Mouse (Mus musculus) limb, embryonic 11.5 days (tissue): ENCODE measurements around the gene Hormad2. TPM values are rescaled to one million over a fixed set of nuclear protein-coding genes. Genes with fewer than 3 reads are reported as not detected.

Source experiments
- ATAC-seq: fragments of 200-750 bp; cut with Nextera tagmentation; 2 replicates; pipeline ENCODE4 v1.8.0; 2017; ENCODE audit warnings: low read depth; ENCODE audit not compliant: insufficient number of reproducible peaks, low FRiP score, low TSS enrichment
- DNase-seq: peaks from one replicate; pipeline ENCODE4 v3.0.0-alpha.2; 2015; ENCODE audit warnings: low spot score
- H3K27ac ChIP-seq: fragments of 300-500 bp; sonication (generic); replicated peaks from 2 replicates; pipeline ENCODE4 v1.5.1; 2014; ENCODE audit warnings: low read depth, mild to moderate bottlenecking, low read length
- H3K27me3 ChIP-seq: fragments of 300-500 bp; sonication (generic); 2 replicates; pipeline ENCODE4 v1.6.1; 2014; ENCODE audit warnings: mild to moderate bottlenecking, low read length, mixed read lengths; ENCODE audit not compliant: control insufficient read depth, insufficient read depth
- H3K36me3 ChIP-seq: fragments of 300-500 bp; sonication (generic); 2 replicates; pipeline ENCODE4 v1.6.1; 2014; ENCODE audit warnings: mild to moderate bottlenecking, low read length, moderate library complexity, mixed read lengths; ENCODE audit not compliant: control insufficient read depth, insufficient read depth
- H3K4me1 ChIP-seq: fragments of 300-500 bp; sonication (generic); 2 replicates; pipeline ENCODE4 v1.6.1; 2014; ENCODE audit warnings: low read length, mixed read lengths; ENCODE audit not compliant: control insufficient read depth, insufficient read depth
- H3K4me2 ChIP-seq: fragments of 300-500 bp; sonication (generic); 2 replicates; pipeline ENCODE4 v1.6.1; 2014; ENCODE audit warnings: low read depth, mild to moderate bottlenecking, moderate library complexity; ENCODE audit not compliant: severe bottlenecking
- H3K4me3 ChIP-seq: fragments of 300-500 bp; sonication (generic); 2 replicates; pipeline ENCODE4 v1.5.1; 2014; ENCODE audit warnings: low read depth, low read length
- H3K9ac ChIP-seq: fragments of 300-500 bp; sonication (generic); 2 replicates; pipeline ENCODE4 v1.6.1; 2014; ENCODE audit warnings: mild to moderate bottlenecking, low read length
- H3K9me3 ChIP-seq: fragments of 300-500 bp; sonication (generic); 2 replicates; pipeline ENCODE4 v1.6.1; 2016; ENCODE audit warnings: low read length; ENCODE audit not compliant: control insufficient read depth
- WGBS: fragments of 180-500 bp; shearing (Covaris S2); extraction: QIAGEN DNeasy Blood & Tissue Kit; methylation state at CpG from one replicate; pipeline ENCODE4 v1.1.7; 2014; 5-methylcytosine and 5-hydroxymethylcytosine counted together
- polyA plus RNA-seq: library from polyadenylated mRNA; unstranded; fragments of >200 nt; fragmentation: Nextera tagmentation; extraction: Ambion mirVana; gene quantifications from 2 replicates; pipeline ENCODE4 v1.2.1, GENCODE M21; 2014

Hormad2 gene
- polyA plus RNA-seq, 1 experiment from 2014 or later = 0.35 TPM

DNA sequence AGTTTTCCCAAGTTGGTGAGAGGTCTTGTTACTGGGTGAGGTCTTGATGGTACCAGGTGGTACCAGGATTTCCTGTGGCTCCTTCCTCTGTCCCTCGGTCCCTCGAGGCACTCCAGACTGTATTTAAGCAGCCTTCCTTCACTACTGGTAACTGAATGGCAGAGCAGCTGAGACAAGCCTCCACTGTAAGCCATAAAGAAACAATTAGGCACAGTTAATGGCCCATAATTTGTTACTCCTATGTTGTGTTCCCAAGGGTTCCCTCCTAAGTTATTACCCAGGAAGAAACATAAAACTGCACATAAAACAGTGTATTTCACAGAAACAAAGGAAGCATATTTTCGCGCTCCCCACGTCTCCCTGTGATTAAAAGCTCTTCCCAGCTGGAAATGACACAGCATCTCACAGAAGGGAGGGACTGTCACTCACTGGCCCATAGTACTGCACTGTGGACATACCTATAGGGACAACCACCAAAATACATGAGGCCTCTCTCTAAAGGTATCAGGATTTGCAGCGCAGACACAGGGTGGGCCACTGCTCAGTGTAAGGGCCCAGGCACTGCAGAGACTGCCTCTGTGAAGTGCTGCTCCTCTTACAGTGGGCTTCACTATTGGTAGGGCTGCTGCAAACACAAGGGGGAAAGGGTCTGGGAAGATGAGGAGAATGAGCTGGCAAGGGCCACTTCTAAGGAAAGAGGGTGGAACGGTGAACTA is 31.7 kb upstream of the Hormad2 start:
- 54% methylated on average over 7 of the region's 7 CpGs for WGBS
- Histone ChIP-seq H3K36me3 (no peaks in the 10 kb centered on the region; the same call in 1 of the 2 replicates), H3K27me3 (no peaks in the 10 kb centered on the region), H3K9ac (no peak overlapping the region), H3K4me1 (peaks cover 5% of the 10 kb centered on the region; the same call in 1 of the 2 replicates), H3K27ac (no peak overlapping the region), H3K4me2 (no peak overlapping the region), H3K4me3 (no peak overlapping the region), H3K9me3 (no peaks in the 10 kb centered on the region)
- ATAC-seq (no peak), DNase-seq (no peak)

DNA sequence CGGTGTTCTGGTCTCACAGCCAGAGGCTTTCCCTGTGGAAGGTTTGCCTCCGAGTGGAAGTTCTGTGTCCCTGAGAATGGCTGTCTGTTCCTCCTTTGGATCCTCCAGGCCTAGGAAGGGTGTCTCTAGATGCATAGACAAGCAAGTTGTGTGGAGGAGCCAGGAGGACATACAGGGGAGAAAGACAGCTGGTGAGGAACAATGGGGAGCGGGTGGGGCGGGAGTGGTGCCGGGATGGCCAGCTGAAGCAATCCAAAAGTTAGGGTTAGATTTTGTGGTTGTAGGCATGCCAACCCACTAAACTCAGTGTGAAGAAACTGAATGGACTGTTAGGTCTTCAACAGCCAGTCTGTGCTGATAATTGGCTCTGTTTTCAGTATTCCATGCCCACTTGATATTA is 30.8 kb upstream of the Hormad2 start:
- H3K9ac ChIP-seq = no peak overlapping the region

DNA sequence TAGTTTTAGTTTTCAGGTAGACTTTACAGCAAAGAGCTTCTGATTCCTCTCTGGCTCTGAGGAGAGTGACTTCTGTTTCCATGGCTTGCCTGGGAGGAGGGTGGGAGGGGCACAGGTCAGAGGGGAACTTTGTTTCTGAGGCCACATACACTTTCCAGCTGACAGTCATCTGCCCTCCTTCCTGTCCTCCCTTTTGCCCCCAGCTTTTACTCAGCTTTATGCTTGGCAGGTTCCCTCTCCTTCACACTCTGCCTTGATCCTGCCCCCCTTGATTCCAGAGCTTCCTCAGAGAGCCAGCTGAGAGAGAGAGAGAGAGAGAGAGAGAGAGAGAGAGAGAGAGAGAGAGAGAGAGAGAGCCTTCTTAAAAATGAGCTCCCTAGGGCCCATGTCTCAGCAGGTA is 30.3 kb upstream of the Hormad2 start:
- Histone ChIP-seq H3K36me3 (no peaks in the 10 kb centered on the region; the same call in 1 of the 2 replicates), H3K9ac (no peak overlapping the region), H3K4me3 (no peak overlapping the region), H3K9me3 (no peaks in the 10 kb centered on the region), H3K4me1 (peaks cover 5% of the 10 kb centered on the region; the same call in 1 of the 2 replicates), H3K4me2 (no peak overlapping the region), H3K27me3 (no peaks in the 10 kb centered on the region), H3K27ac (no peak overlapping the region)
- ATAC-seq (no peak), DNase-seq (no peak)

More for the DNA sequence above, 30.8 kb upstream of the Hormad2 start:
- WGBS = 79% methylated on average over 5 of the region's 5 CpGs
- DNase-seq (no peak), ATAC-seq (no peak)
- Histone ChIP-seq H3K36me3 (no peaks in the 10 kb centered on the region; the same call in 1 of the 2 replicates), H3K9me3 (no peaks in the 10 kb centered on the region), H3K4me3 (no peak overlapping the region), H3K4me1 (peaks cover 5% of the 10 kb centered on the region; the same call in 1 of the 2 replicates), H3K4me2 (no peak overlapping the region), H3K27ac (no peak overlapping the region), H3K27me3 (no peaks in the 10 kb centered on the region)

DNA sequence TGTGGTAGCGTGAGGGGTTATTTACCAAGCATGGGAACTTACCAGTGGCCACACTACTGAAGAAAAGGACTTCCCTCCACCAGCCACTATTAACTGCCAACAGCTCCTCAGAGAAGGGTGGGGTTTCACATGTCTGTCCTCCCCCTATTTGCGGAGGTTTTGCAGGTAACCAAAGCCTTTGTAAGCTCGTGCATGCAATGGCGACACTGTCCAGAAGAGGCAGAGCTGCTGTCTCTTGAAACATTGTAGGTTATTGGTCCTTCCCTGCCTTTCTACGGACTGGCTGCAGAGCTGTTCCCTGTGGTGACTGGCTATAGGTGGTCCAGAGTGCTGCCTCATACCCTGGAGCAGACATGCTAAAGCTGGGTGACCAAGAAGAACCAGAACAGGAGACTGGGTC is 28.2 kb upstream of the Hormad2 start:
- WGBS = 58% methylated on average over 5 of the region's 5 CpGs
- H3K4me3 ChIP-seq = no peak overlapping the region
- ATAC-seq = no peak

DNA sequence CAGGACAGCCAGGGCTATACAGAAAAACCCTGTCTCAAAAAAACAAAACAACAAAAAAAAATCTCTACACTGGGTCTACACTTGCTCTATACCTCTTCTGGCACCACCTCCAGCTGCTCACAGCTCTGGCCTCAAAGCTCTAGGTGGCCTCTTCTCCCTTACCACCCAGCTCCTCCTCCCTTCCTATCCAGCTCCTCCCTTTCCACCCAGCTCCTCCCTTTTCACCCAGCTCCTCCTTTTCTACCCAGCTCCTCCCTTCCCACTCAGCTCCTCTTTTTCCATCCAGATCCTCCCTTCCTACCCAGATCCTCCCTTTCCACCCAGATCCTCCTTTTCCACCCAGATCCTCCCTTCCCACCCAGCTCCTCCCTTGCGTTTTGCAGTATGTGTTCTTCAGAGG is 26.5 kb upstream of the Hormad2 start:
- DNase-seq = no peak
- WGBS = 96% methylated on average over 1 of the region's 1 CpGs
- no peaks in the 10 kb centered on the region for H3K36me3 ChIP-seq
- no peak overlapping the region for H3K4me2 ChIP-seq
- no peak overlapping the region for H3K27ac ChIP-seq
- no peak for ATAC-seq
- H3K27me3 ChIP-seq = no peaks in the 10 kb centered on the region
- H3K4me3 ChIP-seq = no peak overlapping the region
- H3K9me3 ChIP-seq = no peaks in the 10 kb centered on the region
- peaks cover 4% of the 10 kb centered on the region; the same call in 1 of the 2 replicates for H3K4me1 ChIP-seq
- no peak overlapping the region for H3K9ac ChIP-seq

More for the DNA sequence above, 28.2 kb upstream of the Hormad2 start:
- no peaks in the 10 kb centered on the region for H3K27me3 ChIP-seq
- H3K36me3 ChIP-seq = no peaks in the 10 kb centered on the region; the same call in 1 of the 2 replicates
- no peak overlapping the region for H3K27ac ChIP-seq
- no peaks in the 10 kb centered on the region for H3K9me3 ChIP-seq
- no peak for DNase-seq
- H3K4me2 ChIP-seq = no peak overlapping the region
- H3K9ac ChIP-seq = no peak overlapping the region
- peaks cover 5% of the 10 kb centered on the region; the same call in 1 of the 2 replicates for H3K4me1 ChIP-seq

DNA sequence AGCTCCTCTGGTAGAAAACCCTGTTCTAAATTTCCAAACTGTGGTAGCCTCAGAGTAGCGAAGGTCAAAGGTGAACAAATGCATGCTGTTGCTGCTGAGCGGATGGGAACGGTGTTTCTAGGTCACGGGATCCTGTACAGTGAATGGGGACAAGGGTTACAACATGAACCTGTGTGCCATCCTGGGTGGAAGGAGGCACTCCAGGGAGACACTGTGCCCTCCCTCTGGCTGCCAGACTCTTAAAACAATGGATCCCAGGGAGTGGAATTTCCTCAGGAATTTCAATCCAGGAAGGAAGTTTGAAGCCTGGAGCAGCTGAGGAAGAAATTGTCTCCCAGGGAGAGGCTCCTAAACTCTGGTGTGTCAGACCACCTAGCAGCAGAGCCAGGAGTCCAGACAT is 25.3 kb upstream of the Hormad2 start:
- 78% methylated on average over 4 of the region's 4 CpGs for WGBS
- no peak overlapping the region for H3K27ac ChIP-seq
- no peak for DNase-seq

DNA sequence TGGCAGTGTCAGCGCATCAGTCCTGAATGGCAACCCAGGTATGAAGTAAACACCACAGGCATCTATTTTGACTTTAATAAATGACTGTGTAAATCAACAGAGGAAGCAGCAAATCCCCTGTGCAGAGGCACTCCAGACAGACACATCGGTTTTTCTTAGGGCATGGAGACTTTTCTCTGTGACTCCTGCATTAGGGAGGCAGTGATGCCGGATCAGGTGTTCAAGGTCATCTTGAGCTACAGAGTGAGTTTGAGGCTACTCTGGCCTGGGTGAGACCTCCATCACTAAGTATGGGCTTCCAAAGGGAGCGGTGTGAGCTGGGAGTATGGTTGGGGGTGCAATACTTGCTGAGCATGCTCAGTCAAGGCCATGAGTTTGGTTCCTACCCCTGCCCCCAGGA is 23.7 kb upstream of the Hormad2 start:
- WGBS = 93% methylated on average over 4 of the region's 4 CpGs
- H3K36me3 ChIP-seq = no peaks in the 10 kb centered on the region
- H3K27me3 ChIP-seq = no peaks in the 10 kb centered on the region
- no peak overlapping the region for H3K27ac ChIP-seq
- no peak for DNase-seq
- no peak overlapping the region for H3K4me2 ChIP-seq
- H3K9ac ChIP-seq = no peak overlapping the region
- 0 out of 2 replicates have a peak, but pooled peaks cover 2% of the 10 kb centered on the region for H3K4me1 ChIP-seq
- no peaks in the 10 kb centered on the region for H3K9me3 ChIP-seq
- no peak overlapping the region for H3K4me3 ChIP-seq
- ATAC-seq = no peak

More for the DNA sequence above, 25.3 kb upstream of the Hormad2 start:
- Histone ChIP-seq H3K4me1 (no peaks in the 10 kb centered on the region), H3K9ac (no peak overlapping the region), H3K27me3 (no peaks in the 10 kb centered on the region), H3K4me2 (no peak overlapping the region), H3K4me3 (no peak overlapping the region), H3K36me3 (no peaks in the 10 kb centered on the region), H3K9me3 (no peaks in the 10 kb centered on the region)
- ATAC-seq = no peak

DNA sequence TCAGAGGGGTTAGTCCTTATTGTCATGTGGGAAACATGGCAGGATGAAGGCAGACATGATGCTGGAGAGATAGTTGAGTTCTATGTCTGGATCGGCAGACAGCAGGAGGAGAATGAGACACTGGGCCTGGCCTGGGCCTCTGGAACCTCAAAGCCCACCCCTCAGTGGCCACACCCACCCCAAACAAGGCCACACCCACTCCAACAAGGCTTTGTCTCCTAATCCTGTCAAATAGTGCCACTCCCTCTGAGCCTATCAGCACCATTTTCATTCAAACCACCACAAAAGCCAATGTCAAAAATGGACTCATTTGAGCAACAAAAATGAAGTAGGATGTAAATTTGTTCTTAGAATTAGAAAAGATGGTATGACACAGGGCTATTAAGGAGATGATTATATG is 23.3 kb upstream of the Hormad2 start:
- Histone ChIP-seq H3K27ac (no peak overlapping the region), H3K9ac (no peak overlapping the region), H3K4me1 (0 out of 2 replicates have a peak, but pooled peaks cover 2% of the 10 kb centered on the region), H3K36me3 (no peaks in the 10 kb centered on the region), H3K27me3 (no peaks in the 10 kb centered on the region), H3K4me2 (no peak overlapping the region), H3K4me3 (no peak overlapping the region), H3K9me3 (no peaks in the 10 kb centered on the region)
- DNase-seq (no peak), ATAC-seq (no peak)
- 92% methylated on average over 1 of the region's 1 CpGs for WGBS
